Mouse (Mus musculus) forebrain, embryonic 13.5 days (tissue): ENCODE measurements at regions not wholly inside any gene's neighbourhood (a gene's known extent, or its start where the extent isn't known, plus 50 kb on each side); places are given as distances from the start of the nearest gene placed in this dataset.

ENCODE experiments used
- ATAC-seq: fragments of 200-750 bp; cut with Nextera tagmentation; 2 replicates; pipeline ENCODE4 v1.8.0; 2017
- H3K27ac ChIP-seq: fragments of 300-500 bp; sonication (generic); 2 replicates; pipeline ENCODE4 v1.5.1; 2015; ENCODE audit warnings: inconsistent platforms, mild to moderate bottlenecking, moderate library complexity
- H3K27me3 ChIP-seq: fragments of 300-500 bp; sonication (generic); 2 replicates; pipeline ENCODE4 v1.6.1; 2015; ENCODE audit warnings: mild to moderate bottlenecking, inconsistent platforms
- H3K36me3 ChIP-seq: fragments of 300-500 bp; sonication (generic); 2 replicates; pipeline ENCODE4 v1.6.1; 2015; ENCODE audit warnings: mild to moderate bottlenecking, inconsistent platforms; ENCODE audit not compliant: poor library complexity, severe bottlenecking
- H3K4me1 ChIP-seq: fragments of 300-500 bp; sonication (generic); 2 replicates; pipeline ENCODE4 v1.6.1; 2015; ENCODE audit warnings: inconsistent platforms
- H3K4me2 ChIP-seq: fragments of 300-500 bp; sonication (generic); 2 replicates; pipeline ENCODE4 v1.6.1; 2015; ENCODE audit warnings: inconsistent platforms, mild to moderate bottlenecking, moderate library complexity
- H3K4me3 ChIP-seq: fragments of 300-500 bp; sonication (generic); 2 replicates; pipeline ENCODE4 v1.5.1; 2015; ENCODE audit warnings: mild to moderate bottlenecking, inconsistent platforms
- H3K9ac ChIP-seq: fragments of 300-500 bp; sonication (generic); 2 replicates; pipeline ENCODE4 v1.6.1; 2015; ENCODE audit warnings: mild to moderate bottlenecking, inconsistent platforms
- H3K9me3 ChIP-seq: fragments of 300-500 bp; sonication (generic); replicated peaks from 2 replicates; pipeline ENCODE4 v1.6.1; 2016; ENCODE audit warnings: inconsistent platforms
- WGBS: fragments of 180-500 bp; shearing (Covaris S2); methylation state at CpG from one replicate; pipeline ENCODE4 v1.1.7; 2015; 5-methylcytosine and 5-hydroxymethylcytosine counted together

DNA sequence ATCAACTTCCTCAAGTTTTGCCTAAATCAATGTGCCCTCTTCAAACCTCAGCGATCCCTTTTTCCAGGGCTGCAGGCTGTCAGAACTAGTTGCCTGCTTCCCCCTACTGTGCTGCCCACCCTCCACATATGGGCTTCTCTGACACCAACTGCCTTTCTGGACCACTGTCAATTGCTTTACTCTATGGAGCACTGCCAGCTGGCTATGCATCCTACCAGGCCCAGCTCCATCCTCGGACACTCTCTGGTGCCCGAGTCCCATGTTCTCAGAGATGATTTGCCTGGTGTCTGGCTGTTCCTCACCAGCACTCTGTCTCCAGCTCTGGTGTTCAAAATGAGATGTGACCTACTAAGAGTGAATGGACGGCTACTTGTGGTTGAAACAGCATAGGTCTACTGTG is 54.4 kb upstream of the E2f3 start:
- H3K27me3 ChIP-seq: no peaks in the 10 kb centered on the region
- H3K9me3 ChIP-seq: no peaks in the 10 kb centered on the region
- ATAC-seq: no peak
- no peak overlapping the region for H3K4me3 ChIP-seq
- no peaks in the 10 kb centered on the region for H3K4me1 ChIP-seq
- 91% methylated on average over 4 of the region's 4 CpGs for WGBS
- no peaks in the 10 kb centered on the region for H3K36me3 ChIP-seq
- H3K27ac ChIP-seq: no peak overlapping the region
- no peak overlapping the region for H3K9ac ChIP-seq
- no peak overlapping the region for H3K4me2 ChIP-seq

GRCm38 (mm10) chr13:30039791-30040190 is 53.9 kb upstream of the E2f3 start:
- ATAC-seq: no peak
- Histone ChIP-seq H3K27me3 (no peaks in the 10 kb centered on the region), H3K4me2 (no peak overlapping the region), H3K36me3 (no peaks in the 10 kb centered on the region), H3K4me1 (no peaks in the 10 kb centered on the region), H3K9ac (no peak overlapping the region), H3K4me3 (no peak overlapping the region), H3K27ac (no peak overlapping the region), H3K9me3 (no peaks in the 10 kb centered on the region)
- WGBS: 70% methylated on average over 2 of the region's 2 CpGs

DNA sequence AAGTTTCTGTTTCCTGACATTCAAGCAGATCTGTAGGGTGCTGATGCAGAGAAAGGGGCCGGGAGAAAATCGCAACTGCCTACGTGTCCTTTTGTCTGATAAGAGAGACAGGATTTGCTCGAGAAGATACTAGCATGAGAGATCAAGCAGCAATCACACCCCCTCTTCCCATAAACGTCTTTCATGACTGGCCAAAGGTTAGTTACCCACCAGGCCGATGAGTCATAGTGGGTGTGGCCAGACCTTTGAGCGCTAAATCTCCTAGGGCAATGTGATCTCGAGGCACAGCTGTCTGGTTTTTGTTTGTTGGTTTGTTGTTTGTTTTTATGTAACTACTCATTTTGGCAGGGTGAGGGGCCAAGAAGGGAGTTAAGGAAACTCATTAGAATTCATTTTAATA is 50.7 kb upstream of the E2f3 start:
- WGBS: 77% methylated on average over 8 of the region's 8 CpGs
- no peak overlapping the region for H3K27ac ChIP-seq
- no peak overlapping the region for H3K4me2 ChIP-seq
- H3K4me3 ChIP-seq: no peak overlapping the region
- H3K27me3 ChIP-seq: no peaks in the 10 kb centered on the region
- H3K36me3 ChIP-seq: no peaks in the 10 kb centered on the region
- ATAC-seq: no peak
- no peaks in the 10 kb centered on the region for H3K9me3 ChIP-seq
- no peaks in the 10 kb centered on the region for H3K4me1 ChIP-seq
- no peak overlapping the region for H3K9ac ChIP-seq

- Histone ChIP-seq H3K27me3 (no peaks in the 10 kb centered on the region), H3K9me3 (no peaks in the 10 kb centered on the region), H3K4me2 (no peak overlapping the region), H3K9ac (no peak overlapping the region), H3K4me3 (no peak overlapping the region), H3K36me3 (no peaks in the 10 kb centered on the region), H3K27ac (no peak overlapping the region), H3K4me1 (no peaks in the 10 kb centered on the region)
- WGBS: 95% methylated on average over 3 of the region's 3 CpGs
- no peak for ATAC-seq
These were observed 50.2 kb upstream of the E2f3 start for GRCm38 (mm10) chr13:30036071-30036470.
